Mouse (Mus musculus): ENCODE data around the gene Enpp3.

Gene Enpp3

GRCm38 (mm10) chr10:24767695-24768094 is 74.9 kb downstream of the Enpp3 start:
- in situ Hi-C loops (cut with MboI; ENCODE audit: unreplicated experiment in 2 of 2): no loop called here

- in situ Hi-C loops (cut with MboI; ENCODE audit: unreplicated experiment in 2 of 2): no loop called here
Measured at GRCm38 (mm10) chr10:24766061-24766460, 76.6 kb downstream of the Enpp3 start.

GRCm38 (mm10) chr10:24765151-24765755 is 77.4 kb downstream of the Enpp3 start:
- in situ Hi-C loops (cut with MboI; ENCODE audit: unreplicated experiment in 2 of 2): no loop called here

- in situ Hi-C loops (cut with MboI; ENCODE audit: unreplicated experiment in 2 of 2): no loop called here
Measured at GRCm38 (mm10) chr10:24764640-24765039, 78.0 kb downstream of the Enpp3 start.

- in situ Hi-C loops (cut with MboI; ENCODE audit: unreplicated experiment in 2 of 2): no loop called here
Measured at GRCm38 (mm10) chr10:24763257-24763656, 79.4 kb downstream of the Enpp3 start.

- in situ Hi-C loops (cut with MboI; ENCODE audit: unreplicated experiment in 2 of 2): no loop called here
Measured at GRCm38 (mm10) chr10:24758326-24758915, 84.2 kb downstream of the Enpp3 start.

- in situ Hi-C loops (cut with MboI; ENCODE audit: unreplicated experiment in 2 of 2): no loop called here
Measured at GRCm38 (mm10) chr10:24754874-24755540, 87.6 kb downstream of the Enpp3 start.

- in situ Hi-C loops (cut with MboI; ENCODE audit: unreplicated experiment in 2 of 2): no loop called here
Measured at GRCm38 (mm10) chr10:24754251-24754835, 88.3 kb downstream of the Enpp3 start.

GRCm38 (mm10) chr10:24753536-24754250 is 88.9 kb downstream of the Enpp3 start:
- in situ Hi-C loops (cut with MboI; ENCODE audit: unreplicated experiment in 2 of 2): no loop called here

GRCm38 (mm10) chr10:24742950-24743487 is 99.6 kb downstream of the Enpp3 start:
- in situ Hi-C loops (cut with MboI; ENCODE audit: unreplicated experiment in 2 of 2): no loop called here

- in situ Hi-C loops (cut with MboI; ENCODE audit: unreplicated experiment in 2 of 2): no loop called here
Measured at GRCm38 (mm10) chr10:24741229-24742198, 101.1 kb downstream of the Enpp3 start.

- in situ Hi-C loops (cut with MboI; ENCODE audit: unreplicated experiment in 2 of 2): no loop called here
Measured at GRCm38 (mm10) chr10:24739171-24739570, 103.5 kb downstream of the Enpp3 start.

- in situ Hi-C loops (cut with MboI; ENCODE audit: unreplicated experiment in 2 of 2): no loop called here
Measured at GRCm38 (mm10) chr10:24738456-24738855, 104.2 kb downstream of the Enpp3 start.

GRCm38 (mm10) chr10:24735027-24735777 is 107.4 kb downstream of the Enpp3 start:
- in situ Hi-C loops (cut with MboI; ENCODE audit: unreplicated experiment in 2 of 2): no loop called here

- in situ Hi-C loops (cut with MboI; ENCODE audit: unreplicated experiment in 2 of 2): no loop called here
Measured at GRCm38 (mm10) chr10:24727478-24727877, 115.1 kb downstream of the Enpp3 start.

- in situ Hi-C loops (cut with MboI; ENCODE audit: unreplicated experiment in 2 of 2): no loop called here
Measured at GRCm38 (mm10) chr10:24725197-24725596, 117.4 kb downstream of the Enpp3 start.
